In genomic region chr4:128654505-128655381, GRCm38 (mm10) we compare ENCODE assay signal across 8 mouse cellular contexts. TPM values are rescaled to one million over a fixed set of nuclear protein-coding genes. Genes with fewer than 3 reads are reported as not detected.
DNase-seq lines count a peak whose midpoint lies in the region; ATAC-seq and TF ChIP-seq lines count a peak whose summit lies in the region.

Phc2 (plus strand) TSS chr4:128654702.

- H3K4me2 ChIP-seq in forebrain, embryonic 13.5 days, result peak within 1 kb of the TSS; percentile 85
- H3K4me2 ChIP-seq in heart, postnatal 0 days (ENCODE audit: low read depth, low read length), result peak within 1 kb of the TSS; percentile 88
- peak within 1 kb of the TSS; percentile 92 for H3K4me2 ChIP-seq in liver, embryonic 14.5 days (ENCODE audit: low read depth)
- peak within 1 kb of the TSS; percentile 99 for H3K4me2 ChIP-seq in stomach, embryonic 15.5 days

- peaks cover 33% of the 10 kb centered on the region for H3K4me1 ChIP-seq in E14TG2a.4 (replicated peaks; ENCODE audit: low read depth, low read length)
- H3K4me1 ChIP-seq in forebrain, embryonic 13.5 days, result peaks cover 31% of the 10 kb centered on the region
- H3K4me1 ChIP-seq in heart, postnatal 0 days (ENCODE audit: control insufficient read depth, insufficient read depth), result no peaks in the 10 kb centered on the region
- H3K4me1 ChIP-seq in liver, embryonic 14.5 days (replicated peaks; ENCODE audit: control insufficient read depth in 2 of 2, insufficient read depth in 2 of 2, low read length in 1 of 2), result peaks cover 0 to 27% of the 10 kb centered on the region in 2 experiments; a peak in 3 of 4 replicates
- peaks cover 26% of the 10 kb centered on the region for H3K4me1 ChIP-seq in stomach, embryonic 15.5 days

- H3K27me3 ChIP-seq in E14TG2a.4 (ENCODE audit: insufficient read depth, low read length), result peaks cover 32% of the 10 kb centered on the region
- H3K27me3 ChIP-seq in forebrain, embryonic 13.5 days, result peaks cover 9% of the 10 kb centered on the region
- peaks cover 11% of the 10 kb centered on the region; the same call in 1 of the 2 replicates for H3K27me3 ChIP-seq in heart, postnatal 0 days (ENCODE audit: control insufficient read depth, insufficient read depth, low read length)
- H3K27me3 ChIP-seq in liver, embryonic 14.5 days (ENCODE audit: control insufficient read depth, insufficient read depth, low read length), result no peaks in the 10 kb centered on the region
- no peaks in the 10 kb centered on the region for H3K27me3 ChIP-seq in stomach, embryonic 15.5 days (replicated peaks)

- H3K9ac ChIP-seq in forebrain, embryonic 13.5 days, result peak within 1 kb of the TSS; percentile 75
- H3K9ac ChIP-seq in heart, postnatal 0 days (replicated peaks; ENCODE audit: low read depth, low read length), result peak within 1 kb of the TSS; percentile 52
- H3K9ac ChIP-seq in liver, embryonic 14.5 days (replicated peaks), result peak within 1 kb of the TSS; percentile 67
- H3K9ac ChIP-seq in stomach, embryonic 15.5 days, result peak within 1 kb of the TSS; percentile 66

- under 1% methylated on average over 80 of the region's 85 CpGs for WGBS in forebrain, embryonic 13.5 days
- under 1% methylated on average over 64 of the region's 85 CpGs for WGBS in heart, postnatal 0 days
- under 1% methylated on average over 83 of the region's 85 CpGs for WGBS in liver, embryonic 14.5 days (ENCODE audit: insufficient replicate concordance)
- WGBS in stomach, embryonic 15.5 days, result under 1% methylated on average over 74 of the region's 85 CpGs

- peak; percentile 94 for DNase-seq in cerebellum, adult 11 months
- DNase-seq in heart, postnatal 0 days (ENCODE audit: low spot score), result peak; percentile 82
- DNase-seq in kidney, postnatal 36 days, result peak; percentile 98
- DNase-seq in liver, embryonic 14.5 days (ENCODE audit: low read depth in 3 of 3, low spot score in 3 of 3), result peak; percentile 76 to 79 (median 78)
- DNase-seq in neural tube, embryonic 10.5 days (ENCODE audit: extremely low spot score, low spot score), result peak; percentile 95

- peak; percentile 99 for ATAC-seq in forebrain, embryonic 13.5 days
- ATAC-seq in heart, postnatal 0 days (ENCODE audit: insufficient read depth, low read depth), result peak; percentile 98
- peak; percentile 99 for ATAC-seq in liver, embryonic 14.5 days (ENCODE audit: insufficient read depth)
- ATAC-seq in stomach, embryonic 15.5 days (ENCODE audit: insufficient read depth, low FRiP score, low read depth), result peak; percentile 96

- TF ChIP-seq EP300 in heart, postnatal 0 days (IDR thresholded peaks at IDR 0.05; ENCODE audit: low read depth), result no peak
- no peak for TF ChIP-seq EP300 in liver, embryonic 14.5 days (IDR thresholded peaks at IDR 0.05; ENCODE audit: low read depth)

- no peak for TF ChIP-seq CTCF in E14TG2a.4 (conservative IDR thresholded peaks at IDR 0.05; ENCODE audit: low read length)
- peak; percentile 36 for TF ChIP-seq CTCF in heart, postnatal 0 days (IDR thresholded peaks at IDR 0.05; ENCODE audit: low read depth)
- peak; percentile 48 for TF ChIP-seq CTCF in liver, embryonic 14.5 days (IDR thresholded peaks at IDR 0.05; ENCODE audit: low read depth)

- peak within 1 kb of the TSS; percentile 86 for H3K4me3 ChIP-seq in E14TG2a.4 (replicated peaks; ENCODE audit: low read length)
- peak within 1 kb of the TSS; percentile 74 for H3K4me3 ChIP-seq in forebrain, embryonic 13.5 days
- H3K4me3 ChIP-seq in heart, postnatal 0 days (ENCODE audit: low read depth, low read length), result peak within 1 kb of the TSS; percentile 64
- peak within 1 kb of the TSS; percentile 66 to 83 for H3K4me3 ChIP-seq in liver, embryonic 14.5 days (ENCODE audit: insufficient read depth in 1 of 2, low read depth in 2 of 2, low read length in 2 of 2)
- H3K4me3 ChIP-seq in stomach, embryonic 15.5 days (replicated peaks), result peak within 1 kb of the TSS; percentile 76

- H3K36me3 ChIP-seq in E14TG2a.4 (ENCODE audit: insufficient read depth, low read length), result no peaks in the 10 kb centered on the region
- H3K36me3 ChIP-seq in forebrain, embryonic 13.5 days (ENCODE audit: poor library complexity, severe bottlenecking), result no peaks in the 10 kb centered on the region
- no peaks in the 10 kb centered on the region for H3K36me3 ChIP-seq in heart, postnatal 0 days (replicated peaks; ENCODE audit: control insufficient read depth, insufficient read depth, low read length)
- H3K36me3 ChIP-seq in liver, embryonic 14.5 days (replicated peaks; ENCODE audit: control insufficient read depth, insufficient read depth, low read depth), result no peaks in the 10 kb centered on the region
- no peaks in the 10 kb centered on the region for H3K36me3 ChIP-seq in stomach, embryonic 15.5 days

- peak within 1 kb of the TSS; percentile 75 for H3K27ac ChIP-seq in forebrain, embryonic 13.5 days
- no peak within 1 kb of the TSS for H3K27ac ChIP-seq in heart, postnatal 0 days (ENCODE audit: low read depth)
- no peak within 1 kb of the TSS for H3K27ac ChIP-seq in liver, embryonic 14.5 days
- H3K27ac ChIP-seq in stomach, embryonic 15.5 days, result peak within 1 kb of the TSS; percentile 62

- H3K9me3 ChIP-seq in E14TG2a.4 (ENCODE audit: low read length), result no peaks in the 10 kb centered on the region
- no peaks in the 10 kb centered on the region for H3K9me3 ChIP-seq in forebrain, embryonic 13.5 days (replicated peaks)
- no peaks in the 10 kb centered on the region for H3K9me3 ChIP-seq in heart, postnatal 0 days (replicated peaks; ENCODE audit: control insufficient read depth, low read length)
- no peaks in the 10 kb centered on the region for H3K9me3 ChIP-seq in liver, embryonic 14.5 days (ENCODE audit: control insufficient read depth, low read length)
- H3K9me3 ChIP-seq in stomach, embryonic 15.5 days, result no peaks in the 10 kb centered on the region

RNA-seq across cellular contexts. Expression of gene Phc2, which starts in this region (rescaled TPM):
- 34.9 and 38.2 TPM in 2 replicates for polyA plus RNA-seq in forebrain, embryonic 13.5 days (2015; fragmentation: Nextera tagmentation; extraction: Ambion mirVana)
- 47.7 and 51.6 TPM in 2 replicates for total RNA-seq in heart, postnatal 0 days (2014; rRNA removed; ENCODE audit: low replicate concordance)
- 17.5 and 22.0 TPM in 2 replicates for polyA plus RNA-seq in heart, postnatal 0 days (2015; fragmentation: Nextera tagmentation; extraction: Ambion mirVana)
- 14.9 and 17.1 TPM in 2 replicates for polyA plus RNA-seq in liver, embryonic 14.5 days (2012; rRNA removed)
- polyA plus RNA-seq in liver, embryonic 14.5 days (2014; fragmentation: Nextera tagmentation; extraction: Ambion mirVana), result 8.8 and 14.7 TPM in 2 replicates
- 46.9 and 49.3 TPM in 2 replicates for polyA plus RNA-seq in stomach, embryonic 15.5 days (2015; fragmentation: Nextera tagmentation; extraction: Ambion mirVana)

Comparison
In these comparisons a context has a peak if more than half of its experiments do, and no peak if none do; other contexts are left out.
1. H3K27ac ChIP-seq: peak in forebrain, embryonic 13.5 days (single experiment) and stomach, embryonic 15.5 days (single experiment); none in heart, postnatal 0 days (single experiment) and liver, embryonic 14.5 days (single experiment).
2. Peak in every context shown above with its lines, with median percentiles within 50 percentile points of each other: H3K4me3 ChIP-seq, DNase-seq, ATAC-seq, H3K4me2 ChIP-seq and H3K9ac ChIP-seq.